Mouse (Mus musculus) liver, embryonic 15.5 days (tissue): ENCODE data around the gene Fat1. TPM values are rescaled to one million over a fixed set of nuclear protein-coding genes. Genes with fewer than 3 reads are reported as not detected.

Source experiments
- ATAC-seq: fragments of 200-750 bp; cut with Nextera tagmentation; 2 replicates; pipeline ENCODE4 v1.8.0; 2017; ENCODE audit warnings: moderate number of reproducible peaks, mild to moderate bottlenecking, moderate library complexity; ENCODE audit not compliant: insufficient read depth
- H3K27ac ChIP-seq: fragments of 300-500 bp; sonication (generic); replicated peaks from 2 replicates; pipeline ENCODE4 v1.5.1; 2015; ENCODE audit warnings: mild to moderate bottlenecking, inconsistent platforms
- H3K27me3 ChIP-seq: fragments of 300-500 bp; sonication (generic); 2 replicates; pipeline ENCODE4 v1.6.1; 2015; ENCODE audit warnings: mild to moderate bottlenecking, inconsistent platforms
- H3K36me3 ChIP-seq: fragments of 300-500 bp; sonication (generic); replicated peaks from 2 replicates; pipeline ENCODE4 v1.6.1; 2015; ENCODE audit warnings: moderate library complexity, mild to moderate bottlenecking, inconsistent platforms
- H3K4me1 ChIP-seq: fragments of 300-500 bp; sonication (generic); replicated peaks from 2 replicates; pipeline ENCODE4 v1.6.1; 2015; ENCODE audit warnings: inconsistent platforms
- H3K4me2 ChIP-seq: fragments of 300-500 bp; sonication (generic); 2 replicates; pipeline ENCODE4 v1.6.1; 2015; ENCODE audit warnings: moderate library complexity, mild to moderate bottlenecking, inconsistent platforms
- H3K4me3 ChIP-seq: fragments of 300-500 bp; sonication (generic); replicated peaks from 2 replicates; pipeline ENCODE4 v1.5.1; 2015; ENCODE audit warnings: mild to moderate bottlenecking, inconsistent platforms
- H3K9ac ChIP-seq: fragments of 300-500 bp; sonication (generic); 2 replicates; pipeline ENCODE4 v1.6.1; 2015; ENCODE audit warnings: moderate library complexity, mild to moderate bottlenecking, inconsistent platforms
- H3K9me3 ChIP-seq: fragments of 300-500 bp; sonication (generic); replicated peaks from 2 replicates; pipeline ENCODE4 v1.6.1; 2016; ENCODE audit warnings: inconsistent platforms
- WGBS: fragments of 180-500 bp; shearing (Covaris S2); methylation state at CpG from one replicate; pipeline ENCODE4 v1.1.7; 2015; ENCODE audit warnings: mixed read lengths; ENCODE audit not compliant: insufficient replicate concordance; 5-methylcytosine and 5-hydroxymethylcytosine counted together
- polyA plus RNA-seq: library from polyadenylated mRNA; unstranded; fragments of >200 nt; fragmentation: Nextera tagmentation; extraction: Ambion mirVana; gene quantifications from 2 replicates; pipeline ENCODE4 v1.2.1, GENCODE M21; 2015

Fat1 gene
- polyA plus RNA-seq, 1 experiment from 2014 or later = 0.91 TPM

DNA sequence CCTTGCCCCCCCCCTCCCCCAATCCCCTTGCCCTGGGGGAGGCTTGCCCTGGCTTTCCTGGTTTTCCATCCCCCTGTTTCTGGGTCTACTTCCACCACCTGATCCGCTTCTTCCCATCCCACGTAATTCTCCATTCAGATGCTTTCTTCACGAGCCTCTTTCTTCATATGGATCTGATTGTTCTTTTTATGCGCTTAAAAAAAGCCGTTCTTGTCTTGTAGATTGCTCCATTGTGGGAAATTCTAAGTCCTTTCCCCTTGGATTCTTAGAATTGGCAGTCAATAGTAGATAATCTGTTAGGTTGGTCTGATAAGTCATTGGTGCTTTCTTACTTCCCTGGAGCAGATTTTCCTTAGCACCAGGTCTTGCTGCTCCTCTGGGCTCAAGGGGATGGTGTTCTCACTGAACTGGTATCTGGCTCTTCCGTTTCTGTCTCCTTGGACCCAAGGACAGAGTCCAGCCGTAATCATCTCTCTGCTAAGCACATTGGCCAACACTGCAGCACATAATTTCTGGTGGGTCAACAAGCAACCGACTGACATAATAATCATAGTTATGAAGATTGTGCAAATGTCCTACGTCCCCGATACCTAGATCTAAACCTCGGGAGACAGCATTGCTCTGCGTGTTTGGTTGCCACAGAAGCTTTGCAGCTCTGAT, 27.5 kb downstream of the Fat1 start:
- Histone ChIP-seq H3K36me3 (no peaks in the 10 kb centered on the region), H3K9ac (no peak overlapping the region), H3K4me1 (0 out of 2 replicates have a peak, but pooled peaks cover 6% of the 10 kb centered on the region), H3K27me3 (no peaks in the 10 kb centered on the region), H3K4me3 (no peak overlapping the region), H3K27ac (no peak overlapping the region), H3K9me3 (no peaks in the 10 kb centered on the region), H3K4me2 (no peak overlapping the region)
- no peak for ATAC-seq
- WGBS = 64% methylated on average over 12 of the region's 12 CpGs

DNA sequence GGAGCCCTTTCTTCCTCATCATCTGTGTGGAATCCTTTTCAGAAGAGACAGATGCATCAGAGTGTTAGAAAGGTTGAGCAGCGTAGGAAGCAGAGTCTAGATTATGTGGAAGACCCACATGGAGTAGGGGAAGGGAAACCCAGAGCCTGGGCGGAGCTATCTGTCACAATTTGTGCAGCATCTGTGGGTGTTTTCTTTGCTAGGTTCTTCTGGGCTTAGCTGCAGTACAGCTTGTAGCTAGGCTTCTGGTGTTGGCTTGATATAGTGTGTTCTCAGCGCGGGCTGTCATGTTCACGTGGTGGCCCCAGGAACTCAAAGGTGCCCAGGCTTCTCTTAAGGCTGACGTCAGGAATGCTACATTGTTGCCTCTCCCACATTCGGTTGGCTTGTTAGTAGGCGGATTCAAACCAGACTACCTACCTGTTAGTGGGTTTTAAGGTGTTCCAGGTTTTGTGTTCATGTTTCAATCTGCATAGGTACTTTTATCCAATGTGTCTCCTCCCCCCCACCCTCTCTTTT, 32.3 kb downstream of the Fat1 start:
- Histone ChIP-seq H3K27ac (no peak overlapping the region), H3K4me3 (no peak overlapping the region), H3K4me2 (no peak overlapping the region), H3K9ac (no peak overlapping the region), H3K9me3 (no peaks in the 10 kb centered on the region), H3K4me1 (0 out of 2 replicates have a peak, but pooled peaks cover 9% of the 10 kb centered on the region), H3K36me3 (no peaks in the 10 kb centered on the region), H3K27me3 (no peaks in the 10 kb centered on the region)
- ATAC-seq = no peak
- 70% methylated on average over 8 of the region's 8 CpGs for WGBS

GRCm38 (mm10) chr8:44970093-44970492, 34.8 kb downstream of the Fat1 start:
- Histone ChIP-seq H3K27ac (no peak overlapping the region), H3K4me1 (0 out of 2 replicates have a peak, but pooled peaks cover 6% of the 10 kb centered on the region), H3K36me3 (no peaks in the 10 kb centered on the region), H3K9ac (no peak overlapping the region), H3K4me3 (no peak overlapping the region), H3K9me3 (no peaks in the 10 kb centered on the region), H3K27me3 (no peaks in the 10 kb centered on the region), H3K4me2 (no peak overlapping the region)
- WGBS = 40% methylated on average over 12 of the region's 12 CpGs
- no peak for ATAC-seq

DNA sequence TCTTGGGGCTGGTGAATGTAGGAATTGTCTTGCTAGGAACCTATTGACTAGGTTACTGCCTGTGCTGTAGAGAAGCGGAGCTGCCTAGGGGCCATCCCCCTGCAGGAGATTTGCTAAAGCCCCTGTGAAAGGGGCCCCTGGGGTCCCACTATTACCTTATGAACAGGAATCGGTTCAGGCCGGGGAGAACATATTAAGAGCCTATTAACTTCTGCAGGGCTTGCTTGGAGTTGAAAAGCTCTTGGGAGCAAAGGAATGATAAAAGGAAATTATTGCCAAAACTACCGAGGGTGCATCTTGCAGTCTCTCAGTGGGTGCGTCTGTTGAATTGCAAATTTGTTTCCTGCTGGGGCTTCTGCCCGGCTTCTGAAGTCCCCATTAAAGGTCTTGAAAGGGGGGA, 36.1 kb downstream of the Fat1 start:
- H3K9ac ChIP-seq = no peak overlapping the region
- H3K4me1 ChIP-seq = peaks cover 6% of the 10 kb centered on the region; the same call in 1 of the 2 replicates
- ATAC-seq = no peak
- no peak overlapping the region for H3K4me3 ChIP-seq
- H3K27me3 ChIP-seq = no peaks in the 10 kb centered on the region
- H3K36me3 ChIP-seq = no peaks in the 10 kb centered on the region
- H3K9me3 ChIP-seq = no peaks in the 10 kb centered on the region
- H3K27ac ChIP-seq = no peak overlapping the region
- H3K4me2 ChIP-seq = no peak overlapping the region
- WGBS = 22% methylated on average over 6 of the region's 6 CpGs

GRCm38 (mm10) chr8:44971964-44972363, 36.7 kb downstream of the Fat1 start:
- no peak overlapping the region for H3K27ac ChIP-seq
- ATAC-seq = no peak
- H3K4me2 ChIP-seq = no peak overlapping the region
- no peak overlapping the region for H3K9ac ChIP-seq
- no peaks in the 10 kb centered on the region for H3K9me3 ChIP-seq
- H3K4me3 ChIP-seq = no peak overlapping the region
- H3K36me3 ChIP-seq = no peaks in the 10 kb centered on the region
- 38% methylated on average over 5 of the region's 5 CpGs for WGBS
- H3K4me1 ChIP-seq = peaks cover 6% of the 10 kb centered on the region; the same call in 1 of the 2 replicates
- H3K27me3 ChIP-seq = no peaks in the 10 kb centered on the region

GRCm38 (mm10) chr8:44975113-44975512, 39.9 kb downstream of the Fat1 start:
- no peak overlapping the region for H3K27ac ChIP-seq
- H3K4me2 ChIP-seq = peak overlapping the region; percentile 27; the same call in 1 of the 2 replicates
- ATAC-seq = no peak
- WGBS = 31% methylated on average over 9 of the region's 9 CpGs
- no peaks in the 10 kb centered on the region for H3K9me3 ChIP-seq
- no peak overlapping the region for H3K9ac ChIP-seq
- H3K4me1 ChIP-seq = peaks cover 6% of the 10 kb centered on the region; the same call in 1 of the 2 replicates
- no peaks in the 10 kb centered on the region for H3K27me3 ChIP-seq
- no peaks in the 10 kb centered on the region for H3K36me3 ChIP-seq
- H3K4me3 ChIP-seq = no peak overlapping the region

DNA sequence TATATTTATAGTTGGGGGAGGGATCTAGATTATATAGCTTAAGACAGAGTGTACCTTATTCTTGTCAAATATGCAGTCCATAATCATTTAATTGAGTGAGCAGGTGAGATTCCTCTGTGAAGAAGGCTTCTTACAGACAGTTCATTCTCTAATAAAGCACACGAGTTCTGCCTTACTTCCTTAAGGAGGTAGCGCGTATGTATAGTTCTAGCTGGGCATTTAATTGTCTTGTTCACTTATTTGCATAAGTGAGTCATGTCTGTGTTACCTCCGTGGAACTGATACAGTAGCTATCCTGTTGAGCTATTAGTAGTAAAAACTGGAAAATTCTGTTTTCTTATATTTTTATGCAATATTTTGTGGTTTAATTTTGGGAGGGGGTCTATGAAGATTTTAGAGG, 40.4 kb downstream of the Fat1 start:
- no peaks in the 10 kb centered on the region for H3K27me3 ChIP-seq
- H3K4me1 ChIP-seq = peaks cover 6% of the 10 kb centered on the region; the same call in 1 of the 2 replicates
- no peak overlapping the region for H3K9ac ChIP-seq
- 75% methylated on average over 4 of the region's 4 CpGs for WGBS
- no peaks in the 10 kb centered on the region for H3K36me3 ChIP-seq
- no peak overlapping the region for H3K4me3 ChIP-seq
- ATAC-seq = no peak
- no peak overlapping the region for H3K27ac ChIP-seq
- H3K4me2 ChIP-seq = no peak overlapping the region
- H3K9me3 ChIP-seq = no peaks in the 10 kb centered on the region

DNA sequence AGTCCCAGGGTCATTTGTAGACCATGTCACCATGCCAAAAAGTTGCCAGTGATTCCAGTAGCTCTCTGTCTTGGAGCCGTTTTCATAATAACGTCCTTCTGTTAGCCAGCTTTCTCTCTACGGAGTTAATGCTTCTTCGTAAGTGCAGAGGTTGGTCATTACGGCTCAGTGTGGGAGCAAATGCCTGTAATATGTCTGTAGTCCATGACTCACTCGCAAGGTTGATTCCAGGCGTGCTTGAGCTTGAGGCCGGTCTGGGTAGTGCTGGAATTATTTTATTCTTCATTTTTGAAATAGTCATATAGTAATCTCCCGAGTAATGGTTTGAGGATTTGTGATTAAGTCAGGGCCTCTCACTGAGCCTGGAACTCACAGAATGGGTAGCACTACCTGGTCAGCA, 43.4 kb downstream of the Fat1 start:
- ATAC-seq = no peak
- no peaks in the 10 kb centered on the region; the same call in 1 of the 2 replicates for H3K4me1 ChIP-seq
- no peak overlapping the region for H3K27ac ChIP-seq
- WGBS = 71% methylated on average over 9 of the region's 9 CpGs
- H3K36me3 ChIP-seq = no peaks in the 10 kb centered on the region
- no peaks in the 10 kb centered on the region for H3K27me3 ChIP-seq
- H3K4me3 ChIP-seq = no peak overlapping the region
- no peaks in the 10 kb centered on the region for H3K9me3 ChIP-seq
- no peak overlapping the region for H3K4me2 ChIP-seq
- H3K9ac ChIP-seq = no peak overlapping the region

- Histone ChIP-seq H3K36me3 (no peaks in the 10 kb centered on the region), H3K9me3 (no peaks in the 10 kb centered on the region), H3K27ac (no peak overlapping the region), H3K9ac (no peak overlapping the region), H3K4me2 (no peak overlapping the region), H3K4me1 (no peaks in the 10 kb centered on the region; the same call in 1 of the 2 replicates), H3K4me3 (no peak overlapping the region), H3K27me3 (no peaks in the 10 kb centered on the region)
- ATAC-seq = no peak
- WGBS = 25% methylated on average over 6 of the region's 6 CpGs
Measured at GRCm38 (mm10) chr8:44979245-44979644, 44.0 kb downstream of the Fat1 start.

DNA sequence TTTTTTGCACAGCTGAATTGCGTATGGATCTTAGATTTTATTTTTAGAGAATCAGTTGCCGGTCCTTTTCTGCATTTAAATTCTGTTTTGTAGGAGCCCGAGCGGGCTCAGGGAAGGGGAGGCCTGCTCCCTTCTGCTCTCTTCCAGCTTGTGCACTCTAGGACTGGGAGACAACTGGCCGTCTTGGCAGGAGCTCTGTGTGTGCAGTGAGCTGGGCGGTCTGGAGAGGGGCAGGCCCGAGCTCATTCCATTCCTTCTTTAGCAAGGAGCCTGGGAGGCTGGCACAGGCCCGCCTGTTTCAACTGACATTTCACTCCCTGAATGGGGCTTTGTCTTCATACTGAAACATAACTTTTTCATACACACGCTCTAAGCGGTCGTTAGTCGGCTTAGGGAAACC, 44.8 kb downstream of the Fat1 start:
- 71% methylated on average over 12 of the region's 12 CpGs for WGBS
- Histone ChIP-seq H3K4me3 (no peak overlapping the region), H3K27me3 (no peaks in the 10 kb centered on the region), H3K4me1 (no peaks in the 10 kb centered on the region; the same call in 1 of the 2 replicates), H3K9ac (no peak overlapping the region), H3K4me2 (no peak overlapping the region), H3K36me3 (no peaks in the 10 kb centered on the region), H3K9me3 (no peaks in the 10 kb centered on the region), H3K27ac (no peak overlapping the region)
- no peak for ATAC-seq

DNA sequence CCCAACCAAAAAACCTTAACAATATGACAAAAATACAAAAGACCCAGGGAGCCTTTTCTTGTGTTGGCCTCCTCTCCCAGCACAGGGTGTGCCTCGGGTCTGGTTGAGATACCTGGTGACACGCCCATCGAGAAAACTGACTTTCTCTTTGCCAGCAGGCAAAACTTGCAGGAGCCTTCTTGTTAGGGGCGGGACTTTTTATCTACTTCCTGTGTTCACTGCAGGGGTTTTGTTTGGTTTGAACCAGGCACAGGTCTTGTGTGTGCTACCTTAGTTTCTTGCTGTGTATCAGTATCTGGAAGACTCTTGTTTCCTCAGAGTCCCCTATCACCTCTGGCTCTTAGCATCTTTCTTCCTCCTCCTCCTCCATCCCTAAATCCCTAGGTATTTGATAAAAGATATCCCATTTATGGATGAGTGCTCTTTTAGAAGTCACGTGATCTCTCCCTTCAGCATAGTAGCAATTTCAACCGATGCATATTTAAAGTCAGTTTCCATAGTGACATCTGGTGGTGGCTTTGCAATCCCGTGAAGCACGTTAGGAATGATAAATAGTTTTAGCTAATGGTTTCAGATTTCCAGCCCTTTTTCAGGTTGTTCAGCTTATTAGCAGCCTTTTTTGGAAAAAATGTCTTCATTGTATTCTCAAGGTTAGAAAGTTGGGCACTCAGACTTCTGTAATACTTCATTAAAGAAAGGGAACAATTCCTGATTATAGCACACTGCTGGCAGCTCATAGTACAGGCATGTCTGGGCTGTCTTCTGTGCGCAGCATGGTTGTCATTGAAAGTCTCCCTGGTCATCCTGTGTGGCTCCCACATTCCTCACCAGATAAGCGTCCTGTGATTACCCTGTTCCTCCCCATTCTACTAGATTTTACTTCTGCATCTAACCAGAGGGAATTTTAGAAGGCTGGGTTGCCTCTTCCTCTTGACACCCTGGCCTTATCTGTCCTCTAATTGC, 50.4 kb downstream of the Fat1 start:
- Histone ChIP-seq H3K9ac (no peak overlapping the region), H3K9me3 (no peaks in the 10 kb centered on the region), H3K4me1 (no peaks in the 10 kb centered on the region), H3K4me2 (no peak overlapping the region), H3K36me3 (no peaks in the 10 kb centered on the region), H3K27ac (no peak overlapping the region), H3K27me3 (no peaks in the 10 kb centered on the region), H3K4me3 (no peak overlapping the region)
- no peak for ATAC-seq
- WGBS = 24% methylated on average over 10 of the region's 10 CpGs
